Mouse (Mus musculus) megakaryocyte, embryonic 14.5 days (primary cell): ENCODE data around the gene Dctn3. TPM values are rescaled to one million over a fixed set of nuclear protein-coding genes. Genes with fewer than 3 reads are reported as not detected.
A peak's percentile ranks its signal among the peaks of the same experiment; 100 is the strongest.
"Not testable (repeated sequence)": the region's sequence is repeated elsewhere in the genome, so short reads cannot be mapped to it uniquely, and the experiment has no call there.

Source experiments
- H3K27me3 ChIP-seq: replicated peaks from 2 replicates; pipeline ENCODE3; 2012; ENCODE audit warnings: inconsistent platforms
- H3K36me3 ChIP-seq: replicated peaks from 2 replicates; pipeline ENCODE3; 2012; ENCODE audit warnings: low read length, inconsistent platforms, mixed read lengths
- H3K4me1 ChIP-seq: 2 replicates; pipeline ENCODE4 v1.6.1; 2012; ENCODE audit warnings: inconsistent platforms
- H3K4me3 ChIP-seq: replicated peaks from 2 replicates; pipeline ENCODE3; 2012; ENCODE audit warnings: moderate library complexity, mild to moderate bottlenecking, inconsistent platforms
- H3K9me3 ChIP-seq: 2 replicates; pipeline ENCODE4 v1.6.1; 2012; ENCODE audit warnings: inconsistent platforms
- FLI1 ChIP-seq: IDR thresholded peaks from 2 replicates; pipeline ENCODE4 v1.6.1; 2012; ENCODE audit warnings: low read length, inconsistent platforms, mixed read lengths
- GATA1 ChIP-seq: IDR thresholded peaks from 3 replicates; pipeline ENCODE4 v1.6.1; 2012; ENCODE audit warnings: mixed read lengths, low read length, inconsistent platforms, borderline replicate concordance
- polyA plus RNA-seq: library from polyadenylated mRNA; stranded (reverse); fragments of >175 nt; gene quantifications from 2 replicates; pipeline ENCODE4 v1.2.3, GENCODE M21; 2012; ENCODE audit warnings: low replicate concordance; ENCODE audit not compliant: insufficient read depth

Gene Dctn3
- polyA plus RNA-seq: 22.2 and 369 TPM in 2 replicates

DNA sequence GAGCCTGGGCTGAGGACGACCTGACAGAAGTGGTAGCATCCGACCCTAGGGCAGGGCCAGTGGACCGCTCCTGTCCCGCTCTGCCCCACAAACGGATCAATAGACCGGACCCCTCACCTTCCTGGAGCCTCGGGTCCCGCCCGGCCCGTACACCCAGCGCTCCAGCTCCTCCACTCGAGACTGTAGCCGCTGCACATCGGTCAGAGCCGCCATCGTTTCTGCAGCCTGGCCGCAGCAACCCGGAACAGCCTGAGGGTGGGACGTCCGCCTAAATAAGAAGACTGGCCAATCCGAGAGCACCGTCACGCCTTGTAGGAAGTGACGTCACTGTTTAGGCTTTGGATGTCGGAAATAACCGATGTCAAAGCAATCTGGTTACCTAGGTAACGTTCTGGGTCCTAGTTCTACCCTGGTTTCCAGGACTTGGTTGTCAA is at the start of gene Dctn3:
Gene Dctn3, minus strand, starts transcription at position 253 of the 434 bp plus-strand sequence.
- Histone ChIP-seq H3K27me3 (peaks cover 43% of the 10 kb centered on the region), H3K36me3 (peaks cover 29% of the 10 kb centered on the region), H3K4me1 (peaks cover 31% of the 10 kb centered on the region), H3K4me3 (peak within 1 kb of the TSS; percentile 94), H3K9me3 (0 out of 2 replicates have a peak, but pooled peaks cover 3% of the 10 kb centered on the region)
- TF ChIP-seq GATA1 (no peak), FLI1 (no peak)

DNA sequence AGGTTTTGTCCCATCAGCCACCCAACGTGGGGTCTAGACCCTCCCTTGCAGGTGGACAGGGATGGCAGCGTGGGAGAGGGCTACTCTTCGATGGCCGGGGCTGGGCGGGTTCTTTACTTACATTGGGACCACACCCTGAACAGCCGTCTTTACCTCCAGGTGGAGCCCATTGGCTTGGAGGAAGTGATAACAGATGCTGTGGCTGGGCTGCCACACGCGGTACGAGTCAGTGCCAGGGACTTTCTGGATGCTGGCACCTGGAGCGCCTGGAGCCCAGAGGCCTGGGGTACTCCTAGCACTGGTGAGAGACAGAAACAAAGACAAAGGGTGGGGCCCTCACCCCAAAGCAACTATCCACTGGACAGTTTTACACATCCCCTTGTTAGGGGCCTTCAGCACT is 44.3 kb upstream of the Dctn3 start:
- not testable (repeated sequence) for H3K27me3 ChIP-seq, H3K4me3 ChIP-seq, H3K9me3 ChIP-seq, H3K4me1 ChIP-seq, H3K36me3 ChIP-seq

DNA sequence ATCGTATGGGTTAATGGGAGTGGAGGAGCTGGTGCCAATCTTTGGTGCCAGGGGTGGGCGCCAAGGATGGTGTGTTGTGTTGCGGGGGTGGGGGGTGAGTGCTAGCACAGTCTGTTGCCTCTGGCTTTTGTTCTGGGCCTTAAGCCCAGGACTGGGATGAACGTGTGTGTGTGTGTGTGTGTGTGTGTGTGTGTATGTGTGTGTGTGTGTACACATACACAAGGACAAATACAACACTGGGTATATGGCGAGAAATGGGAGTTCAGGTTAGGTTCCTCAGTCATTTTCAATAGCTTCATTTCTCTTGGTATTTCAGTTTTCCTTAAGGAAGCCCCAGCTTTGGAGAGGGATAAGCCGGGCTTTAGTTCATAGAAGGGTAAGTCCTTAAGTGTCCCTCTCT is 40.2 kb upstream of the Dctn3 start:
- not testable (repeated sequence) for H3K9me3 ChIP-seq, H3K4me3 ChIP-seq, H3K27me3 ChIP-seq
- Histone ChIP-seq H3K36me3 (peaks cover 22% of the 10 kb centered on the region), H3K4me1 (peaks cover 26% of the 10 kb centered on the region)

DNA sequence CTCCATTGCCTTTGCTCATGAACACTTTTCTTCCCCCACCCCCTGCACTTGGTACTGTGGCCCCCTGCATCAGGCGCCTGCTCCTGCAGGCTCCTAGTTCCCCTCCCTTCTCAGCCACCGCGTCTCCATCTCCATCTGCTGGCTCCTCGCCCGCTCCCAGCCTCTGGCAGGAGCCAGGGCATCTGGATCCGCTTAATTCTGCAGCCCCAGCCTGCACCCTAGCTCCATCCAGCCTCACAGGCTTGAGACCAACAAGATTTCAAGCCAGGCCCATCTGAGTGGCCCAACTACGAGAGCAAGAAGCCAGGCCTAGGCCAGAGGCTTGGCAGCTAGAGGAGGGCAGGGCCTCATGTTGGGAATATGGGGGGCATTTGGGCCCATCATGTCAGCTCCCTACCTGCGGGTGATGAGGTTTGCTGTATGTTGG is 39.7 kb upstream of the Dctn3 start:
- Histone ChIP-seq H3K4me1 (peaks cover 26% of the 10 kb centered on the region), H3K36me3 (peaks cover 27% of the 10 kb centered on the region)
- H3K4me3 ChIP-seq, H3K27me3 ChIP-seq, H3K9me3 ChIP-seq: not testable (repeated sequence)

DNA sequence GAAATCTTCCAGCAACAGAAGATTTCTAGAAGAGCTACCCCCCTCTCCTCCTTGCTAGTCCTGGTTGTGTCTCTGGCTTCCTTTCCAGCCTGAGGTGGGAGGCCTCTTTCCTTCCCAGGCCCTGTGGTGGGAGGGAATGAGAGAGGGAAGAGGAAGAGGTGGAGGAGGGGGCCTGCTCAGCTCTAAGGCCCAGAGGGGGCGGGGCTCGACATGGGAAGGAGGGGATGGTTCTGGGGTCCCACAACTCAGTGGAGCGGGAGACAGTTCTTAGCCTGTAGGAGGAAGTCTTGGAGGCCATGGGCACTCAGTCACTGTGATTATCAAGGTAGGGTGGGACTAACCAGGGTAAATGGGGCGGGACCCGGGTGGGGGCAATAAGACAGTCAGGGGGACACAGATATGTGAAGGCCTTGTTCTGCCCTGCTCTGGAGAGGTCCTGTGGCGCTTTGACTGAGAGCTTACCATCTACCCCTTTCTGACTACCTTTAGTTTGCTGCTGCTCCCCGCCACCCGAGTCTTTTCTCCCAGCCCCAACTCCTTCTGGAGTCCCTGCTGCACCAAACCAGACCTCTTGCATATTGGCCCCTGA is 39.2 kb upstream of the Dctn3 start:
- H3K36me3 ChIP-seq: peaks cover 32% of the 10 kb centered on the region
- no peaks in the 10 kb centered on the region for H3K9me3 ChIP-seq
- peaks cover 28% of the 10 kb centered on the region for H3K4me1 ChIP-seq
- no peaks in the 10 kb centered on the region for H3K27me3 ChIP-seq
- TF ChIP-seq GATA1: no peak
- no peak overlapping the region for H3K4me3 ChIP-seq

DNA sequence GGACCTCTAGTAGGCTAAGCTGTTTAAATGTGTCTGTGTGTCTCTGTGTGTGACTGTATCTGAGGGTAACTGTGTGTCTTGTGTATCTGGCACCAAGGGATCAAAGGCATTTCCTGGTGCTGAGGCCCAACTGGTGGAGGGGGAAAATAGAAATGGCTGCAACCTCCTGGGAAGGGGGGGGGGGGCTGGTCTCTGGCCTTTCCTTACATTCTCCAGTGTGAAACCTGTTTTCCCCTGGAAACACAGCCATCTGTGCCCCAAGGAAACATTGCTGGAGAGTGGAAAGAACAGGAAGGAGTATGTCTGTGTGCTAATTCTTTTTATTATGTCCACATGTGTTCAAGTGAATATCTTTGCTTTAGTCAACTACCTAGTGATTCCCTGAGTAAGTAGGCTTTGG is 38.7 kb upstream of the Dctn3 start:
- Histone ChIP-seq H3K4me3 (no peak overlapping the region), H3K36me3 (peaks cover 37% of the 10 kb centered on the region), H3K27me3 (no peaks in the 10 kb centered on the region), H3K9me3 (no peaks in the 10 kb centered on the region), H3K4me1 (peaks cover 33% of the 10 kb centered on the region)
- TF ChIP-seq FLI1: no peak

DNA sequence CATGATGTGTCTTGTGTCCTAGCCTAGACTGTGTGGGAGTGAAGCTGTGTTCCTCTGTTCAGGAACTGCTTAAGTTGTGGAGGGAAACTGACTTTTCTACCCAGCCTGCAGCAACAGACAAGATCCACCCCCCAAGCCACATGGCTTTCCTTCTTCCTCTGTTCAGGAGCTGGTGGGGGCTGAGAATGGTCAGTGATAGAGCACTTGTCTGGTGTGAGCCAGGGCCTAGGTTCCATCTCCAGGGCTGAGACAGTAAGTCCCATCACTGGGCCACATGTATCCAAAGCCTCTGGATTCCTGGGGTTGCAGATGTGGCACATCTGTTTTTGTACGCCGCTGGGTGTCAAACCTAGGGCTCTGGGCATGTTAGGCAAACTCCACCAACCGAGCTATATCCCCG is 37.9 kb upstream of the Dctn3 start:
- Histone ChIP-seq H3K4me1 (peaks cover 40% of the 10 kb centered on the region), H3K36me3 (peaks cover 39% of the 10 kb centered on the region), H3K9me3 (no peaks in the 10 kb centered on the region), H3K4me3 (no peak overlapping the region), H3K27me3 (no peaks in the 10 kb centered on the region)
- TF ChIP-seq GATA1 (no peak), FLI1 (no peak)

DNA sequence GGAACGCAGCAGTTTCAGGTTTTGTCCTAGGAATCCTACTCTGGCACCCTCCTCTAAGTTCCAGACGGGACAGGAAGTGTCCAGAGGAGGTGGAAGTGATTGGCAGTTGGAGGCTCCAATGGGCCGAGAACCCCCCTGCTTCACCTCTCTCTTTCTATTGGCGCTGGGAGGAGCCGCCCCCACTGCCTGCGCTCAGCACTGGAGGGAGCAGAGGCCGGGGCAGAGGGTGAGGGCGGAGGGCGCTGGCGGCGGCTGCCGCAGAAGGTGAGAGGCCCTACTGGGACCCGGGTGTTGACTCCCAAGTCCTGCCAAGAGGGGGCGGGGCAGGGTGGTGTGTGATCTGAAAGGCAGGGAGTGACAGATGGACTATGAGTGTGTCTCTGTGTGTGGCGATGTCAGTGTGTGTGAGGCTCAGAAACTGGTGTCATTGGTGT is 37.3 kb upstream of the Dctn3 start:
- peaks cover 39% of the 10 kb centered on the region for H3K36me3 ChIP-seq
- no peak for TF ChIP-seq FLI1
- no peak for TF ChIP-seq GATA1
- peaks cover 40% of the 10 kb centered on the region for H3K4me1 ChIP-seq
- H3K9me3 ChIP-seq: no peaks in the 10 kb centered on the region
- no peak overlapping the region for H3K4me3 ChIP-seq
- no peaks in the 10 kb centered on the region for H3K27me3 ChIP-seq

DNA sequence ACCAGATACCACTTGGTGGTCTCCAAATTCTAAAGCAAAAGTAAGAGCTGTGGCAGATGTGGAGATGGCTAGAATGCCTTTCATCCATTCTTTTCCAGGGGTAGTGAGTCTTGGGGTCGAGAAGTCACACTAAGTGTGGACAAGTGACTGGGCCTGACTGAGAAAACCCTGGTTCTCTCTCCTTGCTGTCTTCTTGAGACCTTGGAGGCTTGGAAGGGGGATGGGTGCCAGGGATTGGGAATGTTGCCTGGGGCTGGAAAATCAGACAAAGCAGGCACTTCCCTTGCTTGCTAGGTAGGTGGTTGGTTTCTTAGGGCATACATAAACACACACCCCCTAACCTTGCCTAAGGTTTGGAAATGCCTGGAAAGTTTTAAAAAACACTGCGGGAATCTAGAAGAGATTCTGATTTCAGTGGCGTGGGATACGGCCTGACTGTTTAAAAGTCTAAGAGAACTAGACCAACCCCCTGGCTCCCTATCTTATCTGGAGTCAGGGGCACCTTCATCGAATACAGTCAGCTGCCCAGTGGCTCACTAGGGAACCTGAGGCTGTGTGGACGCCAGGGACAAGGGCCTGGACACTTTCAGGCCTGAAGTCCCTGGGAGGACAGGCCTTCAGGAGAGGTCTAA is 36.8 kb upstream of the Dctn3 start:
- TF ChIP-seq FLI1: no peak
- TF ChIP-seq GATA1: no peak
- Histone ChIP-seq H3K9me3 (no peaks in the 10 kb centered on the region), H3K36me3 (peaks cover 39% of the 10 kb centered on the region), H3K4me3 (no peak overlapping the region), H3K27me3 (no peaks in the 10 kb centered on the region), H3K4me1 (peaks cover 45% of the 10 kb centered on the region)

DNA sequence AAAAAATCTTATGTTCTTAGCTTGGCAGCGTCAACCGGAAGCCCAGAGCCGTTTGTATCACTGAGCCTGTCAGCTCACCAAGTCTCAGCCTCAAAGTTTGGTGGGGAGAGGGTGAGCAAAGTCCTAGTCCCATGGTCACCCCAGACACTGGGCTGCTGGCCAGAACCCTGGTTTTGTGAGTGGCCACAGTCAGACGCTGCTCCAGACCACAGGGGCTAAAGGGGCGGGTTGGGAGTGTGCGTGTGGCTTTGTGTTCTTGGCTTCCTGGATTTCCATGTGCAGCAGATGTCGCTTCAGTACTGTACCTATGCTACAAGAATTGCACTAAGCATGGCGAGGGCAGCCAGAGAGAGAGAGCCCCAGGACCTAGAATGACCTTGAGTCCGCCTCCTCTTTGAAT is 36.2 kb upstream of the Dctn3 start:
- no peak overlapping the region for H3K4me3 ChIP-seq
- H3K9me3 ChIP-seq: no peaks in the 10 kb centered on the region
- no peaks in the 10 kb centered on the region for H3K27me3 ChIP-seq
- H3K36me3 ChIP-seq: peaks cover 39% of the 10 kb centered on the region
- no peak for TF ChIP-seq FLI1
- no peak for TF ChIP-seq GATA1
- peaks cover 47% of the 10 kb centered on the region for H3K4me1 ChIP-seq

DNA sequence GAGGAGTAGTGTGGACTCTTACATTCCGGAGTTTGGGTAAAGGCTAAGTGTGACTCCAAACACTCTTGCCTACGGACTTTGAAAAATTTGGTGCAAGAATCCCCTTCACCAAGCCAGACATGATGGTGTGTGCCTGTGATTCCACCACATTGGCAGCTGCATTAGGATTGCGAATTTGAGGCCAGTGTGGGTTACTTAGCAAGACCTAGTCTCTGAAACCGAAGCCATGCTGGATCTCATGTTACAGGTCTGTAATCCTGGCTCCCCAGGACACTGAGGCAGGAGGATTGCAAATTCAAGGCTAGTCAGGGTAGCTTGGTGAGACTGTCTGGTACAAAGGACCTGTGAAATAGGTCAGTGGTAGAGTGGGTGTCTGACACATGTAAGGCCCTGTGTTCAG is 35.7 kb upstream of the Dctn3 start:
- no peak overlapping the region for H3K4me3 ChIP-seq
- no peak for TF ChIP-seq FLI1
- TF ChIP-seq GATA1: no peak
- peaks cover 47% of the 10 kb centered on the region for H3K4me1 ChIP-seq

More for the DNA sequence above, 35.7 kb upstream of the Dctn3 start:
- Histone ChIP-seq H3K36me3 (peaks cover 39% of the 10 kb centered on the region), H3K9me3 (no peaks in the 10 kb centered on the region), H3K27me3 (no peaks in the 10 kb centered on the region)
